ENCODE assay signal across 18 mouse cellular contexts in genomic region chr17:90857225-90857624, GRCm38 (mm10).
DNase-seq lines count a peak whose midpoint lies in the region; ATAC-seq lines count a peak whose summit lies in the region.
"Had no signal": no experiment of that assay in that cellular context is flagged by ENCODE, and none has a peak within 500 bp of the region (broad histone marks: within the 10 kb centered on the region; RNA-seq: fewer than 3 reads in every experiment).

No protein-coding gene starts in this region.

- no peaks in the 10 kb centered on the region for H3K9me3 ChIP-seq in hindbrain, embryonic 11.5 days (ENCODE audit: control insufficient read depth, low read length)
- H3K9me3 ChIP-seq in hindbrain, embryonic 16.5 days (ENCODE audit: control insufficient read depth, low read length), result no peaks in the 10 kb centered on the region
- no peaks in the 10 kb centered on the region for H3K9me3 ChIP-seq in neural tube, embryonic 13.5 days
- H3K9me3 ChIP-seq in hindbrain, embryonic 15.5 days, result no peaks in the 10 kb centered on the region
- H3K9me3 ChIP-seq in neural tube, embryonic 15.5 days (replicated peaks), result no peaks in the 10 kb centered on the region
- H3K9me3 ChIP-seq: intestine, embryonic 15.5 days; limb, embryonic 13.5 days; liver, embryonic 13.5 days had no signal

- WGBS in hindbrain, embryonic 11.5 days, result 54% methylated on average over 2 of the region's 2 CpGs
- WGBS in hindbrain, embryonic 16.5 days, result 43% methylated on average over 2 of the region's 2 CpGs
- WGBS in neural tube, embryonic 13.5 days, result 45% methylated on average over 2 of the region's 2 CpGs
- WGBS in hindbrain, embryonic 15.5 days, result 32% methylated on average over 2 of the region's 2 CpGs
- 34% methylated on average over 2 of the region's 2 CpGs for WGBS in neural tube, embryonic 15.5 days

- ATAC-seq in hindbrain, embryonic 11.5 days (ENCODE audit: low FRiP score), result 0 out of 2 replicates have a peak, but pooled peaks have one; percentile 33
- no peak for ATAC-seq in hindbrain, embryonic 16.5 days
- no peak for ATAC-seq in neural tube, embryonic 13.5 days (ENCODE audit: low read depth)
- no peak for ATAC-seq in hindbrain, embryonic 15.5 days (ENCODE audit: low FRiP score, low read depth)
- ATAC-seq in neural tube, embryonic 15.5 days (ENCODE audit: low FRiP score), result no peak
- ATAC-seq: intestine, embryonic 15.5 days had no signal

- H3K4me3 ChIP-seq in hindbrain, embryonic 11.5 days (ENCODE audit: low read depth, low read length), result no peak overlapping the region
- H3K4me3 ChIP-seq in hindbrain, embryonic 16.5 days (ENCODE audit: low read length), result no peak overlapping the region
- no peak overlapping the region for H3K4me3 ChIP-seq in neural tube, embryonic 13.5 days
- no peak overlapping the region for H3K4me3 ChIP-seq in hindbrain, embryonic 15.5 days
- H3K4me3 ChIP-seq in neural tube, embryonic 15.5 days (replicated peaks), result no peak overlapping the region
- H3K4me3 ChIP-seq: heart, adult 2 months; intestine, embryonic 15.5 days; limb, embryonic 13.5 days; liver, embryonic 13.5 days had no signal

- peak; percentile 31 for DNase-seq in hindbrain, embryonic 11.5 days (ENCODE audit: low spot score)
- no peak for DNase-seq in neural tube, embryonic 10.5 days (ENCODE audit: extremely low spot score, low spot score)
- no peak for DNase-seq in ovary, postnatal 10 days (ENCODE audit: low spot score)
- DNase-seq: adrenal gland, adult 2 months; cerebellum, adult 9-11 months; gastrocnemius, postnatal 25 days; heart, adult 2 months; heart, postnatal 36 days; kidney, postnatal 4 days; liver, embryonic 13.5 days; lung, embryonic 14.5 days; lung, postnatal 4 days had no signal

- H3K9ac ChIP-seq in hindbrain, embryonic 11.5 days (ENCODE audit: low read depth, low read length), result no peak overlapping the region
- H3K9ac ChIP-seq in hindbrain, embryonic 16.5 days (ENCODE audit: low read depth, low read length), result no peak overlapping the region
- H3K9ac ChIP-seq in neural tube, embryonic 13.5 days, result no peak overlapping the region
- H3K9ac ChIP-seq in hindbrain, embryonic 15.5 days, result no peak overlapping the region
- H3K9ac ChIP-seq in neural tube, embryonic 15.5 days (replicated peaks), result no peak overlapping the region
- H3K9ac ChIP-seq: intestine, embryonic 15.5 days; limb, embryonic 13.5 days; liver, embryonic 13.5 days; lung, embryonic 14.5 days had no signal

- no peaks in the 10 kb centered on the region for H3K36me3 ChIP-seq in hindbrain, embryonic 11.5 days (ENCODE audit: control insufficient read depth, insufficient read depth, low read length)
- H3K36me3 ChIP-seq in hindbrain, embryonic 16.5 days (ENCODE audit: control insufficient read depth, insufficient read depth, low read length), result no peaks in the 10 kb centered on the region
- H3K36me3 ChIP-seq in neural tube, embryonic 13.5 days, result no peaks in the 10 kb centered on the region
- H3K36me3 ChIP-seq in hindbrain, embryonic 15.5 days, result no peaks in the 10 kb centered on the region
- no peaks in the 10 kb centered on the region for H3K36me3 ChIP-seq in neural tube, embryonic 15.5 days
- H3K36me3 ChIP-seq: intestine, embryonic 15.5 days; limb, embryonic 13.5 days; liver, embryonic 13.5 days had no signal

- H3K27me3 ChIP-seq in hindbrain, embryonic 11.5 days (ENCODE audit: control insufficient read depth, insufficient read depth, low read length), result no peaks in the 10 kb centered on the region
- H3K27me3 ChIP-seq in hindbrain, embryonic 16.5 days (replicated peaks; ENCODE audit: control insufficient read depth, insufficient read depth, low read length), result no peaks in the 10 kb centered on the region
- no peaks in the 10 kb centered on the region for H3K27me3 ChIP-seq in neural tube, embryonic 13.5 days
- no peaks in the 10 kb centered on the region for H3K27me3 ChIP-seq in hindbrain, embryonic 15.5 days
- no peaks in the 10 kb centered on the region for H3K27me3 ChIP-seq in neural tube, embryonic 15.5 days (replicated peaks)
- H3K27me3 ChIP-seq: intestine, embryonic 15.5 days; limb, embryonic 13.5 days; liver, embryonic 13.5 days had no signal

- no peak overlapping the region for H3K4me2 ChIP-seq in hindbrain, embryonic 11.5 days (replicated peaks; ENCODE audit: low read depth, low read length)
- H3K4me2 ChIP-seq in hindbrain, embryonic 16.5 days (ENCODE audit: low read length), result no peak overlapping the region
- no peak overlapping the region for H3K4me2 ChIP-seq in neural tube, embryonic 13.5 days
- no peak overlapping the region for H3K4me2 ChIP-seq in hindbrain, embryonic 15.5 days
- H3K4me2 ChIP-seq in neural tube, embryonic 15.5 days, result no peak overlapping the region
- H3K4me2 ChIP-seq: intestine, embryonic 15.5 days; limb, embryonic 13.5 days; liver, embryonic 13.5 days; lung, embryonic 14.5 days had no signal

- H3K27ac ChIP-seq in hindbrain, embryonic 11.5 days (ENCODE audit: low read depth, low read length), result no peak overlapping the region
- H3K27ac ChIP-seq in hindbrain, embryonic 16.5 days (ENCODE audit: low read depth, low read length), result no peak overlapping the region
- peak overlapping the region; percentile 52 for H3K27ac ChIP-seq in neural tube, embryonic 13.5 days (replicated peaks)
- H3K27ac ChIP-seq in hindbrain, embryonic 15.5 days (replicated peaks), result peak overlapping the region; percentile 59
- H3K27ac ChIP-seq in neural tube, embryonic 15.5 days (replicated peaks), result 0 out of 2 replicates have a peak overlapping the region, but pooled peaks have one; percentile 33
- H3K27ac ChIP-seq: heart, adult 2 months; intestine, embryonic 15.5 days; limb, embryonic 13.5 days; liver, embryonic 13.5 days had no signal

- no peaks in the 10 kb centered on the region for H3K4me1 ChIP-seq in hindbrain, embryonic 11.5 days (replicated peaks; ENCODE audit: control insufficient read depth, insufficient read depth, low read length)
- no peaks in the 10 kb centered on the region for H3K4me1 ChIP-seq in hindbrain, embryonic 16.5 days (ENCODE audit: control insufficient read depth, insufficient read depth, low read depth, low read length)
- H3K4me1 ChIP-seq in neural tube, embryonic 13.5 days (replicated peaks), result peaks cover 12% of the 10 kb centered on the region
- H3K4me1 ChIP-seq in hindbrain, embryonic 15.5 days (replicated peaks), result peaks cover 11% of the 10 kb centered on the region
- peaks cover 10% of the 10 kb centered on the region for H3K4me1 ChIP-seq in neural tube, embryonic 15.5 days
- H3K4me1 ChIP-seq: intestine, embryonic 15.5 days; limb, embryonic 13.5 days; liver, embryonic 13.5 days had no signal

Comparison
In these comparisons a context has a peak if more than half of its experiments do, and no peak if none do; other contexts are left out.
1. H3K27ac ChIP-seq: peak in neural tube, embryonic 13.5 days (single experiment), hindbrain, embryonic 15.5 days (single experiment) and neural tube, embryonic 15.5 days (single experiment); none in hindbrain, embryonic 11.5 days (single experiment) and hindbrain, embryonic 16.5 days (single experiment).